Mouse (Mus musculus): ENCODE measurements around the gene Gria4. TPM values are rescaled to one million over a fixed set of nuclear protein-coding genes. Genes with fewer than 3 reads are reported as not detected.
"Not testable (repeated sequence)": the region's sequence is repeated elsewhere in the genome, so short reads cannot be mapped to it uniquely, and the experiment has no call there.

The Gria4 gene
- 6.0 and 6.8 TPM in 2 replicates for polyA plus RNA-seq (2014; fragmentation: Nextera tagmentation; extraction: Ambion mirVana)

GRCm38 (mm10) chr9:4795544-4796288 is at the start of gene Gria4:
Gene Gria4 (minus strand): TSS chr9:4796234.
- H3K27ac ChIP-seq (ENCODE audit: low read depth): peak within 1 kb of the TSS; percentile 65
- DNase-seq (ENCODE audit: low spot score) (peak; percentile 85), ATAC-seq (replicated peaks; ENCODE audit: low FRiP score, low TSS enrichment, low read depth) (peak; percentile 92)
- H3K9ac ChIP-seq (ENCODE audit: low read length): peak within 1 kb of the TSS; percentile 53
- WGBS: under 1% methylated on average over 46 of the region's 46 CpGs
- H3K27me3 ChIP-seq (replicated peaks; ENCODE audit: control insufficient read depth, insufficient read depth, low read length): no peaks in the 10 kb centered on the region
- no peaks in the 10 kb centered on the region for H3K9me3 ChIP-seq (ENCODE audit: control insufficient read depth, low read length)
- H3K36me3 ChIP-seq (ENCODE audit: control insufficient read depth, insufficient read depth, low read length): no peaks in the 10 kb centered on the region
- no peaks in the 10 kb centered on the region for H3K4me1 ChIP-seq (replicated peaks; ENCODE audit: control insufficient read depth, insufficient read depth, low read length)
- H3K4me3 ChIP-seq (ENCODE audit: low read depth, low read length): peak within 1 kb of the TSS; percentile 60
- H3K4me2 ChIP-seq (ENCODE audit: low read length): peak within 1 kb of the TSS; percentile 73

DNA sequence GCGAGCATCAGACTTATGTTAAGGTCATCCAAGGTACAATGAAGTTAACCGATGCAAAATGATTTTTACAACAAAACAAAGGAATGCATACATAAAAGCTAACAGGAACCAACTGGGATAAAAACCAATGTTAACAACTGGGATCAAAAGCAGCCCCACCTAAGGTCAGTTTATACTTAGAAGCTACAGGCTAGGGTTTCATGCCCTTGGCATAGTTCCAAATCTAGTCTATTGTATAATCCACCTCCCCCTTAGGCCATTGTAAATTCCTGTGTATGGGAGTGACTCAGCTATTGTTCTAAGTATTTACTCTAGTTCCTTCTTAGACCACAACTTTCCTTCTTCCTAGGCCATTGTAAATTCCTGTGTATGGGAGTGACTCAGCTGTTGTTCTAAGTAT is 14.9 kb upstream of the Gria4 start:
- not testable (repeated sequence) for H3K4me1 ChIP-seq (replicated peaks; ENCODE audit: control insufficient read depth, insufficient read depth, low read length); ATAC-seq (replicated peaks; ENCODE audit: low FRiP score, low TSS enrichment, low read depth); DNase-seq (ENCODE audit: low spot score); H3K27me3 ChIP-seq (replicated peaks; ENCODE audit: control insufficient read depth, insufficient read depth, low read length); H3K9me3 ChIP-seq (ENCODE audit: control insufficient read depth, low read length); H3K27ac ChIP-seq (ENCODE audit: low read depth); H3K9ac ChIP-seq (ENCODE audit: low read length); H3K4me2 ChIP-seq (ENCODE audit: low read length); H3K4me3 ChIP-seq (ENCODE audit: low read depth, low read length); H3K36me3 ChIP-seq (ENCODE audit: control insufficient read depth, insufficient read depth, low read length)
- 86% methylated on average over 2 of the region's 2 CpGs for WGBS

- H3K27me3 ChIP-seq (replicated peaks; ENCODE audit: control insufficient read depth, insufficient read depth, low read length): no peaks in the 10 kb centered on the region
- H3K27ac ChIP-seq (ENCODE audit: low read depth): no peak overlapping the region
- DNase-seq (ENCODE audit: low spot score): no peak
- H3K4me2 ChIP-seq (ENCODE audit: low read length): no peak overlapping the region
- no peaks in the 10 kb centered on the region for H3K36me3 ChIP-seq (ENCODE audit: control insufficient read depth, insufficient read depth, low read length)
- H3K4me3 ChIP-seq (ENCODE audit: low read depth, low read length): no peak overlapping the region
- H3K9me3 ChIP-seq (ENCODE audit: control insufficient read depth, low read length): no peaks in the 10 kb centered on the region
- H3K9ac ChIP-seq (ENCODE audit: low read length): no peak overlapping the region
- H3K4me1 ChIP-seq (replicated peaks; ENCODE audit: control insufficient read depth, insufficient read depth, low read length): no peaks in the 10 kb centered on the region
- WGBS: 71% methylated on average over 7 of the region's 7 CpGs
- no peak for ATAC-seq (replicated peaks; ENCODE audit: low FRiP score, low TSS enrichment, low read depth)
Measured at GRCm38 (mm10) chr9:4803151-4803755, 7.2 kb upstream of the Gria4 start.

GRCm38 (mm10) chr9:4797396-4797795 is 1.4 kb upstream of the Gria4 start:
- no peaks in the 10 kb centered on the region for H3K36me3 ChIP-seq (ENCODE audit: control insufficient read depth, insufficient read depth, low read length)
- H3K9me3 ChIP-seq (ENCODE audit: control insufficient read depth, low read length): no peaks in the 10 kb centered on the region
- H3K4me1 ChIP-seq (replicated peaks; ENCODE audit: control insufficient read depth, insufficient read depth, low read length): no peaks in the 10 kb centered on the region
- H3K27ac ChIP-seq (ENCODE audit: low read depth): no peak overlapping the region
- ATAC-seq (replicated peaks; ENCODE audit: low FRiP score, low TSS enrichment, low read depth): no peak
- no peak overlapping the region for H3K4me3 ChIP-seq (ENCODE audit: low read depth, low read length)
- 81% methylated on average over 2 of the region's 2 CpGs for WGBS
- no peak overlapping the region for H3K9ac ChIP-seq (ENCODE audit: low read length)
- H3K27me3 ChIP-seq (replicated peaks; ENCODE audit: control insufficient read depth, insufficient read depth, low read length): no peaks in the 10 kb centered on the region
- H3K4me2 ChIP-seq (ENCODE audit: low read length): no peak overlapping the region
- no peak for DNase-seq (ENCODE audit: low spot score)

GRCm38 (mm10) chr9:4796289-4796645 is 233 bp upstream of the Gria4 start:
- no peak overlapping the region for H3K27ac ChIP-seq (ENCODE audit: low read depth)
- peak overlapping the region; percentile 53 for H3K9ac ChIP-seq (ENCODE audit: low read length)
- WGBS: 0% methylated on average over 4 of the region's 4 CpGs
- H3K4me1 ChIP-seq (replicated peaks; ENCODE audit: control insufficient read depth, insufficient read depth, low read length): no peaks in the 10 kb centered on the region
- ATAC-seq (replicated peaks; ENCODE audit: low FRiP score, low TSS enrichment, low read depth): peak; percentile 45; the same call in 1 of the 2 replicates
- H3K27me3 ChIP-seq (replicated peaks; ENCODE audit: control insufficient read depth, insufficient read depth, low read length): no peaks in the 10 kb centered on the region
- DNase-seq (ENCODE audit: low spot score): no peak
- no peaks in the 10 kb centered on the region for H3K9me3 ChIP-seq (ENCODE audit: control insufficient read depth, low read length)
- H3K4me2 ChIP-seq (ENCODE audit: low read length): peak overlapping the region; percentile 73
- H3K4me3 ChIP-seq (ENCODE audit: low read depth, low read length): peak overlapping the region; percentile 60
- no peaks in the 10 kb centered on the region for H3K36me3 ChIP-seq (ENCODE audit: control insufficient read depth, insufficient read depth, low read length)

GRCm38 (mm10) chr9:4795075-4795474 is 959 bp downstream of the Gria4 start:
- Histone ChIP-seq H3K4me1 (replicated peaks; ENCODE audit: control insufficient read depth, insufficient read depth, low read length) (no peaks in the 10 kb centered on the region), H3K27me3 (replicated peaks; ENCODE audit: control insufficient read depth, insufficient read depth, low read length) (no peaks in the 10 kb centered on the region), H3K27ac (ENCODE audit: low read depth) (no peak overlapping the region), H3K9ac (ENCODE audit: low read length) (peak overlapping the region; percentile 29; the same call in 1 of the 2 replicates), H3K9me3 (ENCODE audit: control insufficient read depth, low read length) (no peaks in the 10 kb centered on the region), H3K36me3 (ENCODE audit: control insufficient read depth, insufficient read depth, low read length) (no peaks in the 10 kb centered on the region), H3K4me2 (ENCODE audit: low read length) (peak overlapping the region; percentile 73), H3K4me3 (ENCODE audit: low read depth, low read length) (peak overlapping the region; percentile 60)
- WGBS: 7% methylated on average over 6 of the region's 6 CpGs
- no peak for ATAC-seq (replicated peaks; ENCODE audit: low FRiP score, low TSS enrichment, low read depth)
- DNase-seq (ENCODE audit: low spot score): peak; percentile 50

- 37% methylated on average over 10 of the region's 10 CpGs for WGBS
- H3K36me3 ChIP-seq (ENCODE audit: control insufficient read depth, insufficient read depth, low read length): no peaks in the 10 kb centered on the region
- no peaks in the 10 kb centered on the region for H3K4me1 ChIP-seq (replicated peaks; ENCODE audit: control insufficient read depth, insufficient read depth, low read length)
- no peaks in the 10 kb centered on the region for H3K27me3 ChIP-seq (replicated peaks; ENCODE audit: control insufficient read depth, insufficient read depth, low read length)
- H3K4me3 ChIP-seq (ENCODE audit: low read depth, low read length): peak overlapping the region; percentile 60
- no peaks in the 10 kb centered on the region for H3K9me3 ChIP-seq (ENCODE audit: control insufficient read depth, low read length)
- no peak overlapping the region for H3K27ac ChIP-seq (ENCODE audit: low read depth)
- ATAC-seq (replicated peaks; ENCODE audit: low FRiP score, low TSS enrichment, low read depth) (no peak), DNase-seq (ENCODE audit: low spot score) (no peak)
- H3K9ac ChIP-seq (ENCODE audit: low read length): no peak overlapping the region
- H3K4me2 ChIP-seq (ENCODE audit: low read length): peak overlapping the region; percentile 73
Measured at GRCm38 (mm10) chr9:4794411-4794810, 1.6 kb downstream of the Gria4 start.

DNA sequence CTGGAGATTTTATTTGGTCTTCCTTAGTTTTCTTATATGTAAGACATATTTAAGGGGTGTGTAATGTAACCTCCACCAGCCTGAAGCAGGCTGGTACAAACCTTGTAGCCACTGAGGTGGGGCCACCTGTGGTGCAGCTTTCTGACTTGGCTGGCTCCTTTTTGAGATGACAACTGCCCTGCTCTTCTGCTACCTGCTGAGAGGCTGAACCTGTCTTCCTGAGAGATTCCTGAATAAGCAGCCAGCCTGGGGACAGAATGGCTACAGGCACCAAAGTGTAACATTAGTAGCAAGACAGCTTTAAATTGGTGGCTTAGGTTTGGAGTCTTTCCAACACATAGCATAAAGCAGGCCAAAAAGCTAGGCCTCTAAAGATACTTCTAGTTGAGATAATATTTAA is 46.6 kb downstream of the Gria4 start:
- H3K9me3 ChIP-seq (ENCODE audit: control insufficient read depth, low read length); H3K4me1 ChIP-seq (replicated peaks; ENCODE audit: control insufficient read depth, insufficient read depth, low read length); H3K4me3 ChIP-seq (ENCODE audit: low read depth, low read length); H3K27ac ChIP-seq (ENCODE audit: low read depth); ATAC-seq (replicated peaks; ENCODE audit: low FRiP score, low TSS enrichment, low read depth); H3K36me3 ChIP-seq (ENCODE audit: control insufficient read depth, insufficient read depth, low read length); DNase-seq (ENCODE audit: low spot score); H3K4me2 ChIP-seq (ENCODE audit: low read length); H3K27me3 ChIP-seq (replicated peaks; ENCODE audit: control insufficient read depth, insufficient read depth, low read length); H3K9ac ChIP-seq (ENCODE audit: low read length): not testable (repeated sequence)

DNA sequence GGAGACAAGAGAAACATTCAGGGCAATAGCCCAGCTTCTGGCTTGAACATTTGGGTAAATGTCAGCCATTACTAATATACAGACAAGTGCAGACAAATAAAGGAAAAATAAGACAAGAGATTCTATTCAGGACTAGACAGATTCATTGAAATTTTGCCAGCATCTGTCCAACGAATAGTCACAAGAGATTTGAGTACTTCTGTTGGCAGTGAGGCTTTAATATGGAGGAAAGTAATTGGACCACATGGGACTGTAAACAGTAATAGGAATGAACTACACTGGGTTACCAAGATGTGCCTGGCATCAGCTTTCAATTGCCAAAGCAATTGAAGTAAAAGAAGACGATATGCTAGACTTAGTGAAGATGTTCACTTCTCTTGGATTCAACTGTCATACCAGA is 81.9 kb downstream of the Gria4 start:
- Histone ChIP-seq H3K9ac (ENCODE audit: low read length) (no peak overlapping the region), H3K9me3 (ENCODE audit: control insufficient read depth, low read length) (no peaks in the 10 kb centered on the region), H3K4me2 (ENCODE audit: low read length) (no peak overlapping the region), H3K27ac (ENCODE audit: low read depth) (no peak overlapping the region), H3K27me3 (replicated peaks; ENCODE audit: control insufficient read depth, insufficient read depth, low read length) (no peaks in the 10 kb centered on the region), H3K4me3 (ENCODE audit: low read depth, low read length) (no peak overlapping the region), H3K4me1 (replicated peaks; ENCODE audit: control insufficient read depth, insufficient read depth, low read length) (no peaks in the 10 kb centered on the region), H3K36me3 (ENCODE audit: control insufficient read depth, insufficient read depth, low read length) (no peaks in the 10 kb centered on the region)
- ATAC-seq (replicated peaks; ENCODE audit: low FRiP score, low TSS enrichment, low read depth) (no peak), DNase-seq (ENCODE audit: low spot score) (no peak)
- WGBS: 74% methylated on average over 2 of the region's 2 CpGs

Measured in intestine, embryonic 14.5 days (tissue).